Mouse (Mus musculus): Measurements from ENCODE around the gene Hk1. TPM values are rescaled to one million over a fixed set of nuclear protein-coding genes. Genes with fewer than 3 reads are reported as not detected.

The Hk1 gene
- polyA plus RNA-seq, 1 experiment from 2014 or later = 30.7 TPM

GRCm38 (mm10) chr10:62296086-62296872 lies 83.4 kb downstream of the Hk1 start:
- ATAC-seq (no peak), DNase-seq (no peak)
- H3K27ac ChIP-seq (ENCODE audit: low read depth) = no peak overlapping the region
- H3K9ac ChIP-seq (replicated peaks) = no peak overlapping the region
- WGBS (ENCODE audit: insufficient replicate concordance) = 89% methylated on average over 22 of the region's 26 CpGs
- no peaks in the 10 kb centered on the region for H3K27me3 ChIP-seq (ENCODE audit: insufficient read depth, low read length)
- no peaks in the 10 kb centered on the region for H3K9me3 ChIP-seq (ENCODE audit: low read length)
- no peaks in the 10 kb centered on the region for H3K4me1 ChIP-seq (ENCODE audit: insufficient read depth)
- H3K4me2 ChIP-seq (ENCODE audit: low read depth, low read length) = no peak overlapping the region
- H3K4me3 ChIP-seq (ENCODE audit: low read depth, low read length) = no peak overlapping the region
- TF ChIP-seq EP300 (IDR thresholded peaks at IDR 0.05; ENCODE audit: low read depth) = no peak
- TF ChIP-seq CTCF (IDR thresholded peaks at IDR 0.05; ENCODE audit: low read depth) = no peak
- peaks cover 77% of the 10 kb centered on the region for H3K36me3 ChIP-seq (replicated peaks; ENCODE audit: insufficient read depth, low read length)

- peaks cover 88% of the 10 kb centered on the region for H3K36me3 ChIP-seq (replicated peaks; ENCODE audit: insufficient read depth, low read length)
- no peak overlapping the region for H3K9ac ChIP-seq (replicated peaks)
- no peak overlapping the region for H3K27ac ChIP-seq (ENCODE audit: low read depth)
- H3K4me2 ChIP-seq (ENCODE audit: low read depth, low read length) = no peak overlapping the region
- H3K27me3 ChIP-seq (ENCODE audit: insufficient read depth, low read length) = no peaks in the 10 kb centered on the region
- no peak for TF ChIP-seq EP300 (IDR thresholded peaks at IDR 0.05; ENCODE audit: low read depth)
- TF ChIP-seq CTCF (IDR thresholded peaks at IDR 0.05; ENCODE audit: low read depth) = no peak
- no peak overlapping the region for H3K4me3 ChIP-seq (ENCODE audit: low read depth, low read length)
- no peaks in the 10 kb centered on the region for H3K4me1 ChIP-seq (ENCODE audit: insufficient read depth)
- ATAC-seq (no peak), DNase-seq (no peak)
- 84% methylated on average over 4 of the region's 4 CpGs for WGBS (ENCODE audit: insufficient replicate concordance)
- H3K9me3 ChIP-seq (ENCODE audit: low read length) = no peaks in the 10 kb centered on the region
Measured at GRCm38 (mm10) chr10:62294112-62294511, 85.6 kb downstream of the Hk1 start.

GRCm38 (mm10) chr10:62287460-62288124 lies 92.1 kb downstream of the Hk1 start:
- H3K4me1 ChIP-seq (ENCODE audit: insufficient read depth) = peaks cover 3% of the 10 kb centered on the region; the same call in 1 of the 2 replicates
- H3K27me3 ChIP-seq (ENCODE audit: insufficient read depth, low read length) = no peaks in the 10 kb centered on the region
- peaks cover 82% of the 10 kb centered on the region for H3K36me3 ChIP-seq (replicated peaks; ENCODE audit: insufficient read depth, low read length)
- TF ChIP-seq EP300 (IDR thresholded peaks at IDR 0.05; ENCODE audit: low read depth) (no peak), CTCF (IDR thresholded peaks at IDR 0.05; ENCODE audit: low read depth) (no peak)
- ATAC-seq (no peak), DNase-seq (no peak)
- no peak overlapping the region for H3K4me2 ChIP-seq (ENCODE audit: low read depth, low read length)
- H3K9me3 ChIP-seq (ENCODE audit: low read length) = no peaks in the 10 kb centered on the region
- no peak overlapping the region for H3K27ac ChIP-seq (ENCODE audit: low read depth)
- WGBS (ENCODE audit: insufficient replicate concordance) = 68% methylated on average over 6 of the region's 6 CpGs
- no peak overlapping the region for H3K4me3 ChIP-seq (ENCODE audit: low read depth, low read length)
- no peak overlapping the region for H3K9ac ChIP-seq (replicated peaks)

- Histone ChIP-seq H3K27ac (ENCODE audit: low read depth) (no peak overlapping the region), H3K27me3 (ENCODE audit: insufficient read depth, low read length) (no peaks in the 10 kb centered on the region), H3K4me3 (ENCODE audit: low read depth, low read length) (no peak overlapping the region), H3K36me3 (replicated peaks; ENCODE audit: insufficient read depth, low read length) (peaks cover 73% of the 10 kb centered on the region), H3K4me1 (ENCODE audit: insufficient read depth) (peaks cover 3% of the 10 kb centered on the region; the same call in 1 of the 2 replicates), H3K9ac (replicated peaks) (no peak overlapping the region), H3K9me3 (ENCODE audit: low read length) (no peaks in the 10 kb centered on the region), H3K4me2 (ENCODE audit: low read depth, low read length) (no peak overlapping the region)
- DNase-seq = no peak
- ATAC-seq = no peak
- no peak for TF ChIP-seq EP300 (IDR thresholded peaks at IDR 0.05; ENCODE audit: low read depth)
- no peak for TF ChIP-seq CTCF (IDR thresholded peaks at IDR 0.05; ENCODE audit: low read depth)
- 87% methylated on average over 4 of the region's 4 CpGs for WGBS (ENCODE audit: insufficient replicate concordance)
Measured at GRCm38 (mm10) chr10:62283206-62283792, 96.4 kb downstream of the Hk1 start.

GRCm38 (mm10) chr10:62282782-62283181 lies 96.9 kb downstream of the Hk1 start:
- Histone ChIP-seq H3K4me3 (ENCODE audit: low read depth, low read length) (no peak overlapping the region), H3K27ac (ENCODE audit: low read depth) (no peak overlapping the region)
- no peak for ATAC-seq

GRCm38 (mm10) chr10:62279671-62280070 lies 100.0 kb downstream of the Hk1 start:
- Histone ChIP-seq H3K4me3 (ENCODE audit: low read depth, low read length) (no peak overlapping the region), H3K27ac (ENCODE audit: low read depth) (no peak overlapping the region), H3K4me1 (ENCODE audit: insufficient read depth) (no peaks in the 10 kb centered on the region), H3K36me3 (replicated peaks; ENCODE audit: insufficient read depth, low read length) (peaks cover 59% of the 10 kb centered on the region), H3K9ac (replicated peaks) (no peak overlapping the region), H3K9me3 (ENCODE audit: low read length) (no peaks in the 10 kb centered on the region), H3K27me3 (ENCODE audit: insufficient read depth, low read length) (no peaks in the 10 kb centered on the region), H3K4me2 (ENCODE audit: low read depth, low read length) (no peak overlapping the region)
- no peak for ATAC-seq
- no peak for TF ChIP-seq CTCF (IDR thresholded peaks at IDR 0.05; ENCODE audit: low read depth)
- no peak for TF ChIP-seq EP300 (IDR thresholded peaks at IDR 0.05; ENCODE audit: low read depth)
- 80% methylated on average over 4 of the region's 4 CpGs for WGBS (ENCODE audit: insufficient replicate concordance)
- no peak for DNase-seq

More at GRCm38 (mm10) chr10:62282782-62283181, 96.9 kb downstream of the Hk1 start:
- no peaks in the 10 kb centered on the region for H3K9me3 ChIP-seq (ENCODE audit: low read length)
- TF ChIP-seq CTCF (IDR thresholded peaks at IDR 0.05; ENCODE audit: low read depth) (no peak), EP300 (IDR thresholded peaks at IDR 0.05; ENCODE audit: low read depth) (no peak)
- H3K9ac ChIP-seq (replicated peaks) = no peak overlapping the region
- H3K4me1 ChIP-seq (ENCODE audit: insufficient read depth) = peaks cover under 1% of the 10 kb centered on the region; the same call in 1 of the 2 replicates
- H3K4me2 ChIP-seq (ENCODE audit: low read depth, low read length) = no peak overlapping the region
- WGBS (ENCODE audit: insufficient replicate concordance) = 69% methylated on average over 9 of the region's 9 CpGs
- DNase-seq = no peak
- H3K27me3 ChIP-seq (ENCODE audit: insufficient read depth, low read length) = no peaks in the 10 kb centered on the region
- H3K36me3 ChIP-seq (replicated peaks; ENCODE audit: insufficient read depth, low read length) = peaks cover 71% of the 10 kb centered on the region

All from liver, postnatal 0 days (tissue).